Mouse (Mus musculus): ENCODE measurements around the gene Wnt9a. TPM values are rescaled to one million over a fixed set of nuclear protein-coding genes. Genes with fewer than 3 reads are reported as not detected.

The Wnt9a gene
- polyA plus RNA-seq, 1 experiment from 2014 or later, result 10.5 TPM

DNA sequence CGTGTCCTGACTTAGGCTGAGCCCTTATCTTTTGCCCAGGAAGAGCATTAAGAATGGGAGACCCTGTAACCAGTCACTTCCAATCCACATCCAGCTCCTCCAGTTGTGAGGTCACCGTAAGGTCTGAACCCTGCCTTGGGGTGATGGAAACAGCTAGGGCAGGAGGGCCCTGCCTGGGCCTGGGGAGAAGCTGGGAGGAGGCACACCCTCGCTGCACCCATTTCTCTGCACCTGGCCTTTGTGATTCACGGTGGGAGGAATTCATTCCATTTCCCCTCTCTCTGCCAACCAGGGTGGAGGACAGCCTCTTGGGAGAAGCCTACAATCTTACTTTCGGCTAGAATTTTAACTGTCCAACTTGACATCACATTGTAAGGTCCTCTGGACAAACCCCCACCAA is 24.6 kb upstream of the Wnt9a start:
- Histone ChIP-seq H3K4me2 (replicated peaks; ENCODE audit: low read depth, low read length) (no peak overlapping the region), H3K4me3 (ENCODE audit: low read depth, low read length) (no peak overlapping the region), H3K9ac (replicated peaks; ENCODE audit: low read depth) (no peak overlapping the region), H3K9me3 (ENCODE audit: low read length) (no peaks in the 10 kb centered on the region), H3K4me1 (ENCODE audit: insufficient read depth, low read depth, low read length) (no peaks in the 10 kb centered on the region), H3K27ac (ENCODE audit: low read length) (no peak overlapping the region), H3K27me3 (replicated peaks; ENCODE audit: insufficient read depth, low read length) (peaks cover 12% of the 10 kb centered on the region; the same call in 1 of the 2 replicates), H3K36me3 (ENCODE audit: insufficient read depth, low read length) (no peaks in the 10 kb centered on the region)
- TF ChIP-seq EP300 (IDR thresholded peaks at IDR 0.05) (no peak), CTCF (IDR thresholded peaks at IDR 0.05) (no peak)
- ATAC-seq (no peak), DNase-seq (ENCODE audit: low spot score) (no peak)
- WGBS, result 61% methylated on average over 5 of the region's 5 CpGs

DNA sequence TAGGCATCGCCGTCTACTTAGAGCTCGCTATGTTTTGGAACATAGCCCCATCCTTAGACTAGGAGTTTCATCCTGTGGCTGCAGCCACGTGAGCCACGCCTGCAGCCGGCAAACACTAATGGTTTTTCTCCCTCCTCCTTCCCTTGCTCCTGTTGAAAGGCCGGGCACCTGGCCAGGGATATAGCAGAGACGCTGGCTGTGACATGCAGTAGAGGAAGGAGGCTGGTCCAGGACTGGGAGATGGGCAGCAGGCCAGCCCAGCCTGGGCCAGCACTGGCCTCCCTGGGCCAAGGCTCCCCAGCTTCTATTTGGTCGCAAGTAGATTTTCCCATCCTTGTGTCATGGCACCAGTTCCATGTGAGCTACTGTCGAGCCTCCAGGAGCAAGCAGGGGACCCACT is 23.8 kb upstream of the Wnt9a start:
- ATAC-seq (peak; percentile 62), DNase-seq (ENCODE audit: low spot score) (peak; percentile 58)
- Histone ChIP-seq H3K36me3 (ENCODE audit: insufficient read depth, low read length) (no peaks in the 10 kb centered on the region), H3K4me2 (replicated peaks; ENCODE audit: low read depth, low read length) (no peak overlapping the region), H3K27ac (ENCODE audit: low read length) (no peak overlapping the region), H3K27me3 (replicated peaks; ENCODE audit: insufficient read depth, low read length) (peaks cover 17% of the 10 kb centered on the region), H3K9ac (replicated peaks; ENCODE audit: low read depth) (no peak overlapping the region), H3K9me3 (ENCODE audit: low read length) (no peaks in the 10 kb centered on the region), H3K4me3 (ENCODE audit: low read depth, low read length) (no peak overlapping the region), H3K4me1 (ENCODE audit: insufficient read depth, low read depth, low read length) (no peaks in the 10 kb centered on the region)
- TF ChIP-seq EP300 (IDR thresholded peaks at IDR 0.05), result no peak
- TF ChIP-seq CTCF (IDR thresholded peaks at IDR 0.05), result no peak
- 40% methylated on average over 10 of the region's 10 CpGs for WGBS

DNA sequence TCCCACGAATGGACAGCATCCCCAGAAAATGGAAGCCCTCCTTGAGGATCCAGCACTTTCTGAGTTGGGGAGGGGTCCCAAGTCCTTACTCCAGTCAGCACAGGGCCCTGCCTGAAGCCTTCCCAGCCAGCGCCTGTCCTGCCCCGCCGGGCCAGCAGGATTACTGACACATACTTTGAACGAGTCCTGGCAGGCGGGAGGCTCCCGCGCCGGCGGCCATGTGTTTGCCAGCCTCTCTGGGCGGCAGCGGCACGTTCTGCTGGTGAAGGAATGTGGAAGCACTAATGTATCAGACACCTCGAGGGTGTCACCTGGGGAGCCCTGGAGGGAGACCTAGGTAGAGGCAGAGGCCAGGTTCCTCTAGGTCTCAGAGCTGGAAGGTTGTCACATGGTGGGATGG is 22.6 kb upstream of the Wnt9a start:
- no peak overlapping the region for H3K9ac ChIP-seq (replicated peaks; ENCODE audit: low read depth)
- no peaks in the 10 kb centered on the region for H3K9me3 ChIP-seq (ENCODE audit: low read length)
- DNase-seq (ENCODE audit: low spot score) (no peak), ATAC-seq (no peak)
- H3K36me3 ChIP-seq (ENCODE audit: insufficient read depth, low read length), result no peaks in the 10 kb centered on the region
- WGBS, result 19% methylated on average over 14 of the region's 14 CpGs
- no peak overlapping the region for H3K4me3 ChIP-seq (ENCODE audit: low read depth, low read length)
- peaks cover 29% of the 10 kb centered on the region for H3K27me3 ChIP-seq (replicated peaks; ENCODE audit: insufficient read depth, low read length)
- H3K4me1 ChIP-seq (ENCODE audit: insufficient read depth, low read depth, low read length), result no peaks in the 10 kb centered on the region
- no peak overlapping the region for H3K4me2 ChIP-seq (replicated peaks; ENCODE audit: low read depth, low read length)
- no peak overlapping the region for H3K27ac ChIP-seq (ENCODE audit: low read length)
- no peak for TF ChIP-seq EP300 (IDR thresholded peaks at IDR 0.05)
- TF ChIP-seq CTCF (IDR thresholded peaks at IDR 0.05), result no peak

- Histone ChIP-seq H3K9me3 (ENCODE audit: low read length) (no peaks in the 10 kb centered on the region), H3K4me1 (ENCODE audit: insufficient read depth, low read depth, low read length) (no peaks in the 10 kb centered on the region), H3K27ac (ENCODE audit: low read length) (no peak overlapping the region; the same call in 1 of the 2 replicates), H3K9ac (replicated peaks; ENCODE audit: low read depth) (no peak overlapping the region), H3K27me3 (replicated peaks; ENCODE audit: insufficient read depth, low read length) (peaks cover 61% of the 10 kb centered on the region), H3K4me2 (replicated peaks; ENCODE audit: low read depth, low read length) (peak overlapping the region; percentile 58), H3K36me3 (ENCODE audit: insufficient read depth, low read length) (no peaks in the 10 kb centered on the region), H3K4me3 (ENCODE audit: low read depth, low read length) (peak overlapping the region; percentile 33)
- TF ChIP-seq CTCF (IDR thresholded peaks at IDR 0.05), result no peak
- TF ChIP-seq EP300 (IDR thresholded peaks at IDR 0.05), result no peak
- ATAC-seq (peak; percentile 42), DNase-seq (ENCODE audit: low spot score) (no peak)
- WGBS, result 1% methylated on average over 23 of the region's 25 CpGs
These were observed 17.0 kb upstream of the Wnt9a start for GRCm38 (mm10) chr11:59289706-59290105.

- Histone ChIP-seq H3K27ac (ENCODE audit: low read length) (peak within 1 kb of the TSS; percentile 5; the same call in 1 of the 2 replicates), H3K9ac (replicated peaks; ENCODE audit: low read depth) (no peak within 1 kb of the TSS; the same call in 1 of the 2 replicates), H3K9me3 (ENCODE audit: low read length) (no peaks in the 10 kb centered on the region), H3K27me3 (replicated peaks; ENCODE audit: insufficient read depth, low read length) (peaks cover 55% of the 10 kb centered on the region), H3K4me3 (ENCODE audit: low read depth, low read length) (peak within 1 kb of the TSS; percentile 33), H3K4me1 (ENCODE audit: insufficient read depth, low read depth, low read length) (no peaks in the 10 kb centered on the region), H3K36me3 (ENCODE audit: insufficient read depth, low read length) (no peaks in the 10 kb centered on the region), H3K4me2 (replicated peaks; ENCODE audit: low read depth, low read length) (peak within 1 kb of the TSS; percentile 58)
- no peak for TF ChIP-seq CTCF (IDR thresholded peaks at IDR 0.05)
- no peak for TF ChIP-seq EP300 (IDR thresholded peaks at IDR 0.05)
- 2% methylated on average over 21 of the region's 60 CpGs for WGBS
- ATAC-seq, result peak; percentile 69
- no peak for DNase-seq (ENCODE audit: low spot score)
These were observed 15.9 kb upstream of the Wnt9a start, which contains the start of gene Wnt3a for GRCm38 (mm10) chr11:59290702-59291303. TSS of gene Wnt3a (minus strand) at chr11:59290752.

DNA sequence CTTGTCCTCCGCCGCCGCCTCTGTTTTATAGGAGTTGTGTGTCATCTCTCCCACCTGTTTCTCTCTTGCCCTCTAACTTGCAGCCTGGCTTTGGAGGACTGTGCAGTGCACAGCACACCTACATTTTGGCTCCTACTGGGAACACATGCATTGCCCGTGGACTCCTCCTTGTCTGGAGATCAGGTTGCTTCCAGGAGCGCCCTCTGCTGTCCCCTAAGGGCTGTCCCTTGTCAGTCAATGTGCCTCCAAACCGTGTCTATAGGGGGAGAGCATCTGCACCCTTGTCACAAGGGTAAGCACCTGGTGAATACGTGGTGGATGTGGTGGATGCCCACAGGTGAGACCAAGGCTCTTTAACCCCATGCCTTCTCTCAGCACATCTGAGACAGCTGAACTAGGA is 13.1 kb upstream of the Wnt9a start:
- H3K9me3 ChIP-seq (ENCODE audit: low read length), result no peaks in the 10 kb centered on the region
- H3K4me3 ChIP-seq (ENCODE audit: low read depth, low read length), result no peak overlapping the region
- no peak overlapping the region for H3K9ac ChIP-seq (replicated peaks; ENCODE audit: low read depth)
- H3K4me1 ChIP-seq (ENCODE audit: insufficient read depth, low read depth, low read length), result no peaks in the 10 kb centered on the region
- DNase-seq (ENCODE audit: low spot score) (peak; percentile 79), ATAC-seq (peak; percentile 43)
- H3K27ac ChIP-seq (ENCODE audit: low read length), result no peak overlapping the region
- peak; percentile 95 for TF ChIP-seq CTCF (IDR thresholded peaks at IDR 0.05)
- TF ChIP-seq EP300 (IDR thresholded peaks at IDR 0.05), result no peak
- H3K4me2 ChIP-seq (replicated peaks; ENCODE audit: low read depth, low read length), result no peak overlapping the region
- 22% methylated on average over 7 of the region's 7 CpGs for WGBS
- no peaks in the 10 kb centered on the region for H3K36me3 ChIP-seq (ENCODE audit: insufficient read depth, low read length)
- H3K27me3 ChIP-seq (replicated peaks; ENCODE audit: insufficient read depth, low read length), result peaks cover 37% of the 10 kb centered on the region

Data from lung, postnatal 0 days (tissue).